Mouse (Mus musculus) liver, embryonic 14.5 days (tissue): Measurements from ENCODE around the gene Foxred2. TPM values are rescaled to one million over a fixed set of nuclear protein-coding genes. Genes with fewer than 3 reads are reported as not detected.

Experiments used
- ATAC-seq: fragments of 200-750 bp; cut with Nextera tagmentation; 2 replicates; pipeline ENCODE4 v1.8.0; 2017; ENCODE audit warnings: moderate number of reproducible peaks, mild to moderate bottlenecking, moderate library complexity; ENCODE audit not compliant: insufficient read depth
- DNase-seq, 3 experiments: peaks; one replicate each; pipeline ENCODE4 v3.0.0-alpha.2; 2012 to 2013; ENCODE audit warnings: low read depth in 3 of 3, low spot score in 3 of 3
- H3K27ac ChIP-seq: fragments of 300-500 bp; sonication (generic); 2 replicates; pipeline ENCODE4 v1.5.1; 2014; ENCODE audit warnings: moderate library complexity, mild to moderate bottlenecking, control low read depth, inconsistent platforms
- H3K27me3 ChIP-seq: fragments of 300-500 bp; sonication (generic); 2 replicates; pipeline ENCODE4 v1.6.1; 2014; ENCODE audit warnings: mild to moderate bottlenecking, low read length, moderate library complexity; ENCODE audit not compliant: control insufficient read depth, insufficient read depth
- H3K36me3 ChIP-seq: fragments of 300-500 bp; sonication (generic); replicated peaks from 2 replicates; pipeline ENCODE4 v1.6.1; 2014; ENCODE audit warnings: low read depth; ENCODE audit not compliant: control insufficient read depth, insufficient read depth
- H3K4me1 ChIP-seq, 2 experiments: fragments of 200-500 bp in 1 of 2; fragments of 300-500 bp in 1 of 2; sonication (generic) in 1 of 2; replicated peaks; 2 replicates each; pipeline ENCODE4 v1.6.1; 2012 to 2014; ENCODE audit warnings: antibody characterized with exemption in 1 of 2, inconsistent platforms in 1 of 2, low read length in 1 of 2; ENCODE audit not compliant: control insufficient read depth in 2 of 2, insufficient read depth in 2 of 2
- H3K4me2 ChIP-seq: fragments of 300-500 bp; sonication (generic); 2 replicates; pipeline ENCODE4 v1.6.1; 2014; ENCODE audit warnings: low read depth, mild to moderate bottlenecking, control low read depth, moderate library complexity
- H3K4me3 ChIP-seq, 2 experiments: fragments of 200-500 bp in 1 of 2; fragments of 300-500 bp in 1 of 2; sonication (generic) in 1 of 2; 2 replicates each; pipeline ENCODE4 v1.5.1; 2012 to 2014; ENCODE audit warnings: low read depth in 2 of 2, low read length in 2 of 2, mild to moderate bottlenecking in 2 of 2, control low read depth in 1 of 2, inconsistent platforms in 1 of 2, moderate library complexity in 1 of 2; ENCODE audit not compliant: insufficient read depth in 1 of 2
- H3K9ac ChIP-seq: fragments of 300-500 bp; sonication (generic); replicated peaks from 2 replicates; pipeline ENCODE4 v1.6.1; 2014; ENCODE audit warnings: mild to moderate bottlenecking, control low read depth, moderate library complexity
- H3K9me3 ChIP-seq: fragments of 300-500 bp; sonication (generic); 2 replicates; pipeline ENCODE4 v1.6.1; 2016; ENCODE audit warnings: low read length, mixed read lengths; ENCODE audit not compliant: control insufficient read depth
- CTCF ChIP-seq: IDR thresholded peaks from 2 replicates; pipeline ENCODE4 v1.5.1; 2016; ENCODE audit warnings: antibody characterized with exemption, low read depth, control low read depth
- EP300 ChIP-seq: IDR thresholded peaks from 2 replicates; pipeline ENCODE4 v1.6.1; 2016; ENCODE audit warnings: antibody characterized with exemption, low read depth
- WGBS: fragments of 180-500 bp; shearing (Covaris S2); extraction: QIAGEN DNeasy Blood & Tissue Kit; methylation state at CpG from one replicate; pipeline ENCODE4 v1.1.7; 2014; ENCODE audit not compliant: insufficient replicate concordance; 5-methylcytosine and 5-hydroxymethylcytosine counted together
- polyA plus RNA-seq, 2 experiments: library from polyadenylated mRNA; depleted of rRNA in 1 of 2; stranded (reverse) in 1 of 2; unstranded in 1 of 2; fragments of >200 nt; fragmentation: Nextera tagmentation in 1 of 2; extraction: Ambion mirVana in 1 of 2; gene quantifications; 2 replicates each; pipeline versions ENCODE4 v1.2.1 to v1.2.3; 2012 to 2014

Gene Foxred2
- polyA plus RNA-seq, 2 experiments, result 1.2 to 1.4 TPM

- no peak for DNase-seq
- Histone ChIP-seq H3K27me3 (no peaks in the 10 kb centered on the region), H3K4me2 (no peak overlapping the region), H3K4me3 (no peak overlapping the region), H3K36me3 (no peaks in the 10 kb centered on the region), H3K4me1 (no peaks in the 10 kb centered on the region), H3K9ac (no peak overlapping the region), H3K9me3 (no peaks in the 10 kb centered on the region), H3K27ac (no peak overlapping the region)
- WGBS, result 45% methylated on average over 10 of the region's 10 CpGs
- ATAC-seq, result no peak
- TF ChIP-seq EP300, result no peak
- no peak for TF ChIP-seq CTCF
Measured at GRCm38 (mm10) chr15:77893292-77893691, 63.2 kb downstream of the Foxred2 start.

GRCm38 (mm10) chr15:77892420-77892819, 64.1 kb downstream of the Foxred2 start:
- no peak overlapping the region for H3K9ac ChIP-seq
- H3K4me3 ChIP-seq, result no peak overlapping the region
- no peak overlapping the region for H3K4me2 ChIP-seq
- no peak overlapping the region for H3K27ac ChIP-seq
- H3K9me3 ChIP-seq, result no peaks in the 10 kb centered on the region
- H3K4me1 ChIP-seq, result no peaks in the 10 kb centered on the region
- H3K27me3 ChIP-seq, result no peaks in the 10 kb centered on the region
- no peaks in the 10 kb centered on the region for H3K36me3 ChIP-seq
- 65% methylated on average over 10 of the region's 10 CpGs for WGBS
- ATAC-seq (no peak), DNase-seq (no peak)
- TF ChIP-seq CTCF, result no peak
- no peak for TF ChIP-seq EP300

GRCm38 (mm10) chr15:77891766-77892165, 64.8 kb downstream of the Foxred2 start:
- Histone ChIP-seq H3K27ac (no peak overlapping the region), H3K4me2 (no peak overlapping the region), H3K27me3 (no peaks in the 10 kb centered on the region), H3K4me1 (no peaks in the 10 kb centered on the region), H3K9me3 (no peaks in the 10 kb centered on the region), H3K9ac (no peak overlapping the region), H3K4me3 (no peak overlapping the region), H3K36me3 (no peaks in the 10 kb centered on the region)
- 67% methylated on average over 8 of the region's 8 CpGs for WGBS
- ATAC-seq, result no peak
- TF ChIP-seq EP300 (no peak), CTCF (no peak)
- DNase-seq, result no peak

Other genes with a start within 250 kb of the Foxred2 start
- gene Apol9b, start 227.7 kb downstream of the Foxred2 start, polyA plus RNA-seq (2012; rRNA removed), result 0.04 and 0.05 TPM in 2 replicates
- 0.06 TPM in 1 of 2 replicates, not detected in the other for gene Apol9b, start 227.7 kb downstream of the Foxred2 start, polyA plus RNA-seq (2014; fragmentation: Nextera tagmentation; extraction: Ambion mirVana)
- gene Apol8, start 199.7 kb downstream of the Foxred2 start, polyA plus RNA-seq (2012; rRNA removed), result 32.6 and 43.9 TPM in 2 replicates
- 12.7 and 13.5 TPM in 2 replicates for gene Apol8, start 199.7 kb downstream of the Foxred2 start, polyA plus RNA-seq (2014; fragmentation: Nextera tagmentation; extraction: Ambion mirVana)
- 14.2 and 21.9 TPM in 2 replicates for gene Myh9, start 114.5 kb downstream of the Foxred2 start, polyA plus RNA-seq (2012; rRNA removed)
- 21.3 and 23.1 TPM in 2 replicates for gene Myh9, start 114.5 kb downstream of the Foxred2 start, polyA plus RNA-seq (2014; fragmentation: Nextera tagmentation; extraction: Ambion mirVana)
- gene Txn2, start 27.7 kb downstream of the Foxred2 start, polyA plus RNA-seq (2012; rRNA removed), result 121 and 142 TPM in 2 replicates
- 199 and 218 TPM in 2 replicates for gene Txn2, start 27.7 kb downstream of the Foxred2 start, polyA plus RNA-seq (2014; fragmentation: Nextera tagmentation; extraction: Ambion mirVana)
- gene Eif3d, start 14.1 kb upstream of the Foxred2 start, polyA plus RNA-seq (2012; rRNA removed), result 119 and 143 TPM in 2 replicates
- gene Eif3d, start 14.1 kb upstream of the Foxred2 start, polyA plus RNA-seq (2014; fragmentation: Nextera tagmentation; extraction: Ambion mirVana), result 129 and 132 TPM in 2 replicates
- gene Cacng2, start 163.3 kb upstream of the Foxred2 start, polyA plus RNA-seq (2012; rRNA removed), result 0.01 TPM in 1 of 2 replicates, not detected in the other
- gene Cacng2, start 163.3 kb upstream of the Foxred2 start, polyA plus RNA-seq (2014; fragmentation: Nextera tagmentation; extraction: Ambion mirVana), result not detected in 2 replicates
- 11.0 and 13.5 TPM in 2 replicates for gene Ift27, start 217.4 kb upstream of the Foxred2 start, polyA plus RNA-seq (2012; rRNA removed)
- gene Ift27, start 217.4 kb upstream of the Foxred2 start, polyA plus RNA-seq (2014; fragmentation: Nextera tagmentation; extraction: Ambion mirVana), result 37.8 and 40.8 TPM in 2 replicates
- not detected in 2 replicates for gene Pvalb, start 249.7 kb upstream of the Foxred2 start, polyA plus RNA-seq (2012; rRNA removed)
- gene Pvalb, start 249.7 kb upstream of the Foxred2 start, polyA plus RNA-seq (2014; fragmentation: Nextera tagmentation; extraction: Ambion mirVana), result not detected in 2 replicates